Mouse (Mus musculus) lung, embryonic 14.5 days (tissue): ENCODE data around the gene Fzr1. TPM values are rescaled to one million over a fixed set of nuclear protein-coding genes. Genes with fewer than 3 reads are reported as not detected.

Source experiments
- ATAC-seq: fragments of 200-750 bp; cut with Nextera tagmentation; 2 replicates; pipeline ENCODE4 v1.8.0; 2017; ENCODE audit warnings: mild to moderate bottlenecking, moderate TSS enrichment, moderate library complexity; ENCODE audit not compliant: insufficient read depth
- DNase-seq: peaks from one replicate; pipeline ENCODE4 v3.0.0-alpha.2; 2015
- H3K27ac ChIP-seq: fragments of 300-500 bp; sonication (generic); 2 replicates; pipeline ENCODE4 v1.5.1; 2014; ENCODE audit warnings: low read depth, mild to moderate bottlenecking, moderate library complexity
- H3K27me3 ChIP-seq: fragments of 300-500 bp; sonication (generic); 2 replicates; pipeline ENCODE4 v1.6.1; 2014; ENCODE audit warnings: low read length, control low read depth; ENCODE audit not compliant: insufficient read depth
- H3K36me3 ChIP-seq: fragments of 300-500 bp; sonication (generic); 2 replicates; pipeline ENCODE4 v1.6.1; 2014; ENCODE audit warnings: control low read depth; ENCODE audit not compliant: insufficient read depth
- H3K4me1 ChIP-seq: fragments of 300-500 bp; sonication (generic); 2 replicates; pipeline ENCODE4 v1.6.1; 2014; ENCODE audit warnings: antibody characterized with exemption, control low read depth; ENCODE audit not compliant: insufficient read depth
- H3K4me2 ChIP-seq: fragments of 300-500 bp; sonication (generic); 2 replicates; pipeline ENCODE4 v1.6.1; 2014; ENCODE audit warnings: mild to moderate bottlenecking
- H3K4me3 ChIP-seq: fragments of 300-500 bp; sonication (generic); 2 replicates; pipeline ENCODE4 v1.5.1; 2014; ENCODE audit warnings: low read depth, low read length
- H3K9ac ChIP-seq: fragments of 300-500 bp; sonication (generic); 2 replicates; pipeline ENCODE4 v1.6.1; 2014
- H3K9me3 ChIP-seq: fragments of 300-500 bp; sonication (generic); 2 replicates; pipeline ENCODE4 v1.6.1; 2016; ENCODE audit warnings: low read depth, low read length, control low read depth
- CTCF ChIP-seq: IDR thresholded peaks from 2 replicates; pipeline ENCODE4 v1.5.1; 2016; ENCODE audit warnings: antibody characterized with exemption, low read depth
- WGBS: fragments of 180-500 bp; shearing (Covaris S2); extraction: QIAGEN DNeasy Blood & Tissue Kit; methylation state at CpG from one replicate; pipeline ENCODE4 v1.1.7; 2014; 5-methylcytosine and 5-hydroxymethylcytosine counted together
- polyA plus RNA-seq: library from polyadenylated mRNA; unstranded; fragments of >200 nt; fragmentation: Nextera tagmentation; extraction: Ambion mirVana; gene quantifications from 2 replicates; pipeline ENCODE4 v1.2.1, GENCODE M21; 2014

Gene Fzr1
- polyA plus RNA-seq, 1 experiment from 2014 or later: 116 TPM

GRCm38 (mm10) chr10:81401521-81402226 lies 23.4 kb upstream of the Fzr1 start:
- 5% methylated on average over 17 of the region's 18 CpGs for WGBS
- Histone ChIP-seq H3K4me1 (peaks cover 24% of the 10 kb centered on the region), H3K27me3 (no peaks in the 10 kb centered on the region), H3K4me3 (peak overlapping the region; percentile 10), H3K9me3 (no peaks in the 10 kb centered on the region), H3K27ac (peak overlapping the region; percentile 88), H3K4me2 (peak overlapping the region; percentile 46), H3K36me3 (peaks cover 82% of the 10 kb centered on the region), H3K9ac (peak overlapping the region; percentile 7; the same call in 1 of the 2 replicates)
- peak; percentile 24 for TF ChIP-seq CTCF
- peak; percentile 93 for DNase-seq
- peak; percentile 85 for ATAC-seq

GRCm38 (mm10) chr10:81401205-81401520 lies 22.8 kb upstream of the Fzr1 start:
- Histone ChIP-seq H3K4me2 (peak overlapping the region; percentile 46; the same call in 1 of the 2 replicates), H3K36me3 (peaks cover 82% of the 10 kb centered on the region), H3K4me1 (peaks cover 24% of the 10 kb centered on the region), H3K4me3 (no peak overlapping the region), H3K27ac (peak overlapping the region; percentile 88), H3K9ac (no peak overlapping the region), H3K27me3 (no peaks in the 10 kb centered on the region), H3K9me3 (no peaks in the 10 kb centered on the region)
- peak; percentile 63 for DNase-seq
- peak; percentile 4; the same call in 1 of the 2 replicates for ATAC-seq
- 22% methylated on average over 10 of the region's 10 CpGs for WGBS
- no peak for TF ChIP-seq CTCF

GRCm38 (mm10) chr10:81400371-81401204 lies 22.3 kb upstream of the Fzr1 start:
- no peak for TF ChIP-seq CTCF
- Histone ChIP-seq H3K36me3 (peaks cover 76% of the 10 kb centered on the region), H3K27ac (peak overlapping the region; percentile 88; the same call in 1 of the 2 replicates), H3K4me2 (no peak overlapping the region; the same call in 1 of the 2 replicates), H3K4me1 (peaks cover 24% of the 10 kb centered on the region), H3K9ac (no peak overlapping the region), H3K9me3 (no peaks in the 10 kb centered on the region), H3K4me3 (no peak overlapping the region), H3K27me3 (no peaks in the 10 kb centered on the region)
- DNase-seq: no peak
- no peak for ATAC-seq
- 53% methylated on average over 22 of the region's 22 CpGs for WGBS

- 75% methylated on average over 18 of the region's 18 CpGs for WGBS
- no peaks in the 10 kb centered on the region for H3K27me3 ChIP-seq
- peaks cover 69% of the 10 kb centered on the region for H3K36me3 ChIP-seq
- no peak for TF ChIP-seq CTCF
- ATAC-seq (no peak), DNase-seq (no peak)
- H3K4me1 ChIP-seq: peaks cover 24% of the 10 kb centered on the region
- H3K4me3 ChIP-seq: no peak overlapping the region
- H3K9me3 ChIP-seq: no peaks in the 10 kb centered on the region
- no peak overlapping the region for H3K27ac ChIP-seq
- H3K4me2 ChIP-seq: no peak overlapping the region
- H3K9ac ChIP-seq: no peak overlapping the region
Measured at GRCm38 (mm10) chr10:81399798-81400308, 21.5 kb upstream of the Fzr1 start.

- Histone ChIP-seq H3K4me2 (no peak overlapping the region), H3K36me3 (peaks cover 63% of the 10 kb centered on the region), H3K9ac (no peak overlapping the region), H3K27ac (no peak overlapping the region), H3K27me3 (no peaks in the 10 kb centered on the region), H3K4me3 (no peak overlapping the region), H3K4me1 (peaks cover 24% of the 10 kb centered on the region), H3K9me3 (no peaks in the 10 kb centered on the region)
- WGBS: 69% methylated on average over 5 of the region's 5 CpGs
- ATAC-seq (no peak), DNase-seq (no peak)
- TF ChIP-seq CTCF: 0 out of 2 replicates have a peak, but pooled peaks have one; percentile 1
Measured at GRCm38 (mm10) chr10:81399296-81399695, 21.0 kb upstream of the Fzr1 start.

GRCm38 (mm10) chr10:81396749-81397148 lies 18.4 kb upstream of the Fzr1 start:
- no peak for DNase-seq
- Histone ChIP-seq H3K27ac (no peak overlapping the region), H3K9ac (no peak overlapping the region)

GRCm38 (mm10) chr10:81395865-81396264 lies 17.5 kb upstream of the Fzr1 start:
- no peak overlapping the region for H3K9ac ChIP-seq
- TF ChIP-seq CTCF: no peak
- H3K27me3 ChIP-seq: no peaks in the 10 kb centered on the region

More at GRCm38 (mm10) chr10:81396749-81397148, 18.4 kb upstream of the Fzr1 start:
- peaks cover 4% of the 10 kb centered on the region for H3K4me1 ChIP-seq
- no peaks in the 10 kb centered on the region for H3K27me3 ChIP-seq
- ATAC-seq: no peak
- no peak for TF ChIP-seq CTCF
- H3K9me3 ChIP-seq: no peaks in the 10 kb centered on the region
- 77% methylated on average over 5 of the region's 5 CpGs for WGBS
- no peak overlapping the region for H3K4me2 ChIP-seq
- no peak overlapping the region for H3K4me3 ChIP-seq
- peaks cover 48% of the 10 kb centered on the region for H3K36me3 ChIP-seq

More at GRCm38 (mm10) chr10:81395865-81396264, 17.5 kb upstream of the Fzr1 start:
- peaks cover 43% of the 10 kb centered on the region for H3K36me3 ChIP-seq
- ATAC-seq: no peak
- no peaks in the 10 kb centered on the region; the same call in 1 of the 2 replicates for H3K4me1 ChIP-seq
- no peak overlapping the region for H3K4me2 ChIP-seq
- WGBS: 87% methylated on average over 4 of the region's 4 CpGs
- no peak for DNase-seq
- no peak overlapping the region for H3K4me3 ChIP-seq
- no peak overlapping the region for H3K27ac ChIP-seq
- H3K9me3 ChIP-seq: no peaks in the 10 kb centered on the region
